In the genomic region with DNA sequence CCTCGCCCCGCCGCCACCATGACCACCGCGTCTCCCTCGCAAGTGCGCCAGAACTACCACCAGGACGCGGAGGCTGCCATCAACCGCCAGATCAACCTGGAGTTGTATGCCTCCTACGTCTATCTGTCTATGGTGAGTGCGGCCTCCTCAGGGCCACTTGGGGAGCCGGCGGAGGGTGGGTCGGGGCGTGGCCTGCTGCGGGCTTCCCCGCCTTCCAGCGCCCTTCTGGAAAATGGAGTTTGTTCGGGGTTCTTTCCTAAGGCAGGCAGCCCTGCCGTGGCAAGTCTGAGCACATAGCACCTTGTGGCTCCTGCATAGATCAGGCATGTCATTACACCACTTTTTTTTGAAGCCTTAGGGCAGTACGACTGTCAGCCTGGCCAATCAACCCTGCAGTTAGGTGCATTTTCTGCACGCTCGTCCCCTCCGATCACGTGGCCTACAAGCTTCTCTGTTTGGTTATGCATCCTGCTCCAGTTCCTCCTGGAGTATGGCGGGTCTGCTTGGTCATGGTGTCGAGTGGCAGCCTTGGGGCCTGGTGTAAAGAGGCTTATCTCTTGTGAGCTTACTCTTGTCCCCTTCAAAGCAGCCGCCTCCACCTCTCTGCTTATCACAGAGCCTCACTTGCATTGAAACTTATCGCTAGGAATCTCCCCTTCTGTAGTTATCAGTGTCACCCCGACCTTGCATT, we compare ENCODE assay signal across 8 mouse cellular contexts. TPM values are rescaled to one million over a fixed set of nuclear protein-coding genes. Genes with fewer than 3 reads are reported as not detected.
A peak's percentile ranks its signal among the peaks of the same experiment; 100 is the strongest.
DNase-seq lines count a peak whose midpoint lies in the region; ATAC-seq lines count a peak whose summit lies in the region.

No protein-coding gene starts in this region.

- 1% methylated on average over 31 of the region's 31 CpGs for WGBS in embryonic facial prominence, embryonic 11.5 days
- under 1% methylated on average over 31 of the region's 31 CpGs for WGBS in heart, embryonic 10.5 days
- WGBS in kidney, embryonic 15.5 days: under 1% methylated on average over 31 of the region's 31 CpGs
- under 1% methylated on average over 31 of the region's 31 CpGs for WGBS in lung, embryonic 15.5 days

- DNase-seq in A20 (ENCODE audit: low read depth, low spot score): peak; percentile 76
- DNase-seq in T-cell, adult 2 months (ENCODE audit: low spot score): peak; percentile 69
- peak; percentile 65 for DNase-seq in embryonic facial prominence, embryonic 11.5 days (ENCODE audit: low spot score)
- DNase-seq in heart, embryonic 10.5 days (ENCODE audit: low spot score): peak; percentile 93
- peak; percentile 37 for DNase-seq in ovary, postnatal 10 days (ENCODE audit: low spot score)
- peak; percentile 30 for DNase-seq in urinary bladder, postnatal 10 days (ENCODE audit: low spot score)

- no peaks in the 10 kb centered on the region for H3K27me3 ChIP-seq in embryonic facial prominence, embryonic 11.5 days (ENCODE audit: control insufficient read depth, insufficient read depth, low read length)
- no peaks in the 10 kb centered on the region for H3K27me3 ChIP-seq in heart, embryonic 10.5 days (ENCODE audit: insufficient read depth, poor library complexity, severe bottlenecking)
- no peaks in the 10 kb centered on the region for H3K27me3 ChIP-seq in kidney, embryonic 15.5 days
- H3K27me3 ChIP-seq in lung, embryonic 15.5 days: no peaks in the 10 kb centered on the region

- ATAC-seq in embryonic facial prominence, embryonic 11.5 days (replicated peaks; ENCODE audit: insufficient number of reproducible peaks, low FRiP score, low TSS enrichment, low read depth): peak; percentile 82
- peak; percentile 86 for ATAC-seq in kidney, embryonic 15.5 days (replicated peaks; ENCODE audit: low FRiP score)
- ATAC-seq in lung, embryonic 15.5 days (ENCODE audit: borderline replicate concordance, extremely low read depth, low FRiP score, low TSS enrichment): peak; percentile 76

- H3K27ac ChIP-seq in embryonic facial prominence, embryonic 11.5 days (replicated peaks; ENCODE audit: low read depth, low read length): peak overlapping the region; percentile 86
- H3K27ac ChIP-seq in heart, embryonic 10.5 days: peak overlapping the region; percentile 95
- H3K27ac ChIP-seq in kidney, embryonic 15.5 days: peak overlapping the region; percentile 96
- peak overlapping the region; percentile 96 for H3K27ac ChIP-seq in lung, embryonic 15.5 days

- peak overlapping the region; percentile 92 for H3K4me3 ChIP-seq in embryonic facial prominence, embryonic 11.5 days (ENCODE audit: low read depth, low read length)
- H3K4me3 ChIP-seq in heart, embryonic 10.5 days: peak overlapping the region; percentile 81
- peak overlapping the region; percentile 70 for H3K4me3 ChIP-seq in kidney, embryonic 15.5 days (replicated peaks)
- peak overlapping the region; percentile 79 for H3K4me3 ChIP-seq in lung, embryonic 15.5 days

- H3K4me2 ChIP-seq in embryonic facial prominence, embryonic 11.5 days (ENCODE audit: low read depth, low read length): peak overlapping the region; percentile 81
- H3K4me2 ChIP-seq in kidney, embryonic 15.5 days: peak overlapping the region; percentile 65
- peak overlapping the region; percentile 76 for H3K4me2 ChIP-seq in lung, embryonic 15.5 days

- peaks cover 4% of the 10 kb centered on the region for H3K36me3 ChIP-seq in embryonic facial prominence, embryonic 11.5 days (replicated peaks; ENCODE audit: control insufficient read depth, insufficient read depth, low read depth, low read length)
- H3K36me3 ChIP-seq in heart, embryonic 10.5 days: peaks cover 23% of the 10 kb centered on the region
- peaks cover 24% of the 10 kb centered on the region for H3K36me3 ChIP-seq in kidney, embryonic 15.5 days
- H3K36me3 ChIP-seq in lung, embryonic 15.5 days: peaks cover 20% of the 10 kb centered on the region

- H3K9ac ChIP-seq in embryonic facial prominence, embryonic 11.5 days (replicated peaks; ENCODE audit: low read length): peak overlapping the region; percentile 83
- H3K9ac ChIP-seq in kidney, embryonic 15.5 days: peak overlapping the region; percentile 89
- peak overlapping the region; percentile 86 for H3K9ac ChIP-seq in lung, embryonic 15.5 days

- peaks cover 4% of the 10 kb centered on the region; the same call in 1 of the 2 replicates for H3K4me1 ChIP-seq in embryonic facial prominence, embryonic 11.5 days (ENCODE audit: control insufficient read depth, insufficient read depth, low read length)
- H3K4me1 ChIP-seq in heart, embryonic 10.5 days: peaks cover 36% of the 10 kb centered on the region
- H3K4me1 ChIP-seq in kidney, embryonic 15.5 days: peaks cover 34% of the 10 kb centered on the region
- peaks cover 27% of the 10 kb centered on the region for H3K4me1 ChIP-seq in lung, embryonic 15.5 days

- H3K9me3 ChIP-seq in embryonic facial prominence, embryonic 11.5 days (replicated peaks; ENCODE audit: control insufficient read depth, low read length): no peaks in the 10 kb centered on the region
- no peaks in the 10 kb centered on the region for H3K9me3 ChIP-seq in heart, embryonic 10.5 days
- no peaks in the 10 kb centered on the region for H3K9me3 ChIP-seq in kidney, embryonic 15.5 days (replicated peaks)
- H3K9me3 ChIP-seq in lung, embryonic 15.5 days: no peaks in the 10 kb centered on the region

RNA-seq across cellular contexts. Expression of gene Fth1, which starts 2.6 kb away (rescaled TPM):
- polyA plus RNA-seq in embryonic facial prominence, embryonic 11.5 days (2014; fragmentation: Nextera tagmentation; extraction: Ambion mirVana): 1,303 and 1,312 TPM in 2 replicates
- polyA plus RNA-seq in heart, embryonic 10.5 days (2016; fragmentation: Nextera tagmentation; extraction: Ambion mirVana): 1,706 and 1,823 TPM in 2 replicates
- 1,594 and 1,598 TPM in 2 replicates for polyA plus RNA-seq in kidney, embryonic 15.5 days (2015; fragmentation: Nextera tagmentation; extraction: Ambion mirVana)
- polyA plus RNA-seq in lung, embryonic 15.5 days (2015; fragmentation: Nextera tagmentation; extraction: Ambion mirVana): 1,860 and 1,896 TPM in 2 replicates

RNA-seq across cellular contexts. Expression of gene Best1, which starts 18.4 kb away (rescaled TPM):
- 1.7 and 1.9 TPM in 2 replicates for polyA plus RNA-seq in embryonic facial prominence, embryonic 11.5 days (2014; fragmentation: Nextera tagmentation; extraction: Ambion mirVana)
- polyA plus RNA-seq in heart, embryonic 10.5 days (2016; fragmentation: Nextera tagmentation; extraction: Ambion mirVana): 0.73 and 0.95 TPM in 2 replicates
- polyA plus RNA-seq in kidney, embryonic 15.5 days (2015; fragmentation: Nextera tagmentation; extraction: Ambion mirVana): 1.4 and 1.7 TPM in 2 replicates
- polyA plus RNA-seq in lung, embryonic 15.5 days (2015; fragmentation: Nextera tagmentation; extraction: Ambion mirVana): 1.1 TPM in 2 replicates

RNA-seq across cellular contexts. Expression of gene Rab3il1, which starts 18.5 kb away (rescaled TPM):
- polyA plus RNA-seq in embryonic facial prominence, embryonic 11.5 days (2014; fragmentation: Nextera tagmentation; extraction: Ambion mirVana): 53.8 and 56.4 TPM in 2 replicates
- 51.5 and 57.6 TPM in 2 replicates for polyA plus RNA-seq in heart, embryonic 10.5 days (2016; fragmentation: Nextera tagmentation; extraction: Ambion mirVana)
- 28.0 and 34.3 TPM in 2 replicates for polyA plus RNA-seq in kidney, embryonic 15.5 days (2015; fragmentation: Nextera tagmentation; extraction: Ambion mirVana)
- 31.5 and 33.1 TPM in 2 replicates for polyA plus RNA-seq in lung, embryonic 15.5 days (2015; fragmentation: Nextera tagmentation; extraction: Ambion mirVana)

RNA-seq across cellular contexts. Expression of gene Fads3, which starts 58.4 kb away (rescaled TPM):
- 3.7 TPM in 2 replicates for polyA plus RNA-seq in embryonic facial prominence, embryonic 11.5 days (2014; fragmentation: Nextera tagmentation; extraction: Ambion mirVana)
- polyA plus RNA-seq in heart, embryonic 10.5 days (2016; fragmentation: Nextera tagmentation; extraction: Ambion mirVana): 16.5 and 19.0 TPM in 2 replicates
- polyA plus RNA-seq in kidney, embryonic 15.5 days (2015; fragmentation: Nextera tagmentation; extraction: Ambion mirVana): 21.5 and 22.3 TPM in 2 replicates
- 54.5 and 64.1 TPM in 2 replicates for polyA plus RNA-seq in lung, embryonic 15.5 days (2015; fragmentation: Nextera tagmentation; extraction: Ambion mirVana)

Comparison
In these comparisons a context has a peak if more than half of its experiments do, and no peak if none do; other contexts are left out.
1. Peak in every context shown above with its lines: DNase-seq, ATAC-seq, H3K4me3 ChIP-seq and H3K27ac ChIP-seq.
2. DNase-seq: peak in every context shown above with its lines; median percentile 93 in heart, embryonic 10.5 days; 76 in A20; 69 in T-cell, adult 2 months; 65 in embryonic facial prominence, embryonic 11.5 days; 37 in ovary, postnatal 10 days; 30 in urinary bladder, postnatal 10 days.